Mouse (Mus musculus): ENCODE data around the gene Mansc1. TPM values are rescaled to one million over a fixed set of nuclear protein-coding genes. Genes with fewer than 3 reads are reported as not detected.

Mansc1 gene
- total RNA-seq, 2 experiments from 2014 or later: 5.5 to 7.4 TPM

- intact Hi-C loops (cut with DNase I): loop anchor here (2.0 to 5.0 kb wide), 2 partner anchors 24 to 33 kb away; no protein-coding TSS in a partner anchor
- peak; percentile 95 to 96 for DNase-seq
Observed at GRCm38 (mm10) chr6:134640485-134641475, 8.5 kb upstream of the Mansc1 start.

DNA sequence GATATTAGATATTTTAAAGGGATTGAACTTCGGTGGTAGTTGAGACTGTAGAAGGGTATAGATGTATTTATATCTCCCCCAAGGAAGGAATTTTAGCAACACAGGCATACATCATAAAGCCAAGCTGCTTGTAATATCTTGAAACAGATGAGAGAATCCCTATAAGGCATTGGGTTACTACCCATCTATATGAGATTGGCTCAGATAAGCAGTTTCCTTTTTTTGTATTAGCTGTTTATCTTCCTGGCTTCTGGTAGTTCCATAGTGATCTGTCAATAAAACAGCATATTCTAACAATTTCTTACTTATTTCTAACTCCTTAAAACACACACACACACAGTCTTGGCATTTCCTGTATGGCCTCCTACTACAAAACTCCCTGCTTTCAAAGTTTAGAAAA is 7.6 kb upstream of the Mansc1 start:
- no peak for DNase-seq
- intact Hi-C loops (cut with DNase I): loop anchor here (2.0 to 5.0 kb wide), 2 partner anchors 23 to 33 kb away; no protein-coding TSS in a partner anchor

GRCm38 (mm10) chr6:134639210-134639609 is 6.9 kb upstream of the Mansc1 start, which contains the start of gene Borcs5:
Gene Borcs5, plus strand, starts transcription at chr6:134639510.
- DNase-seq: no peak

GRCm38 (mm10) chr6:134636476-134636875 is 4.2 kb upstream of the Mansc1 start:
- intact Hi-C loops (cut with DNase I): no loop called here
- no peak for DNase-seq

More at GRCm38 (mm10) chr6:134639210-134639609, 6.9 kb upstream of the Mansc1 start, which contains the start of gene Borcs5:
- intact Hi-C loops (cut with DNase I): no loop called here

- intact Hi-C loops (cut with DNase I): no loop called here
- DNase-seq: no peak
Observed at GRCm38 (mm10) chr6:134633553-134633952, 1.3 kb upstream of the Mansc1 start.

- no peak for DNase-seq
- intact Hi-C loops (cut with DNase I): no loop called here
Observed at GRCm38 (mm10) chr6:134632756-134633155, 468 bp upstream of the Mansc1 start.

- no peak for DNase-seq
- intact Hi-C loops (cut with DNase I): no loop called here
Observed at GRCm38 (mm10) chr6:134630447-134630846, 1.8 kb downstream of the Mansc1 start.

DNA sequence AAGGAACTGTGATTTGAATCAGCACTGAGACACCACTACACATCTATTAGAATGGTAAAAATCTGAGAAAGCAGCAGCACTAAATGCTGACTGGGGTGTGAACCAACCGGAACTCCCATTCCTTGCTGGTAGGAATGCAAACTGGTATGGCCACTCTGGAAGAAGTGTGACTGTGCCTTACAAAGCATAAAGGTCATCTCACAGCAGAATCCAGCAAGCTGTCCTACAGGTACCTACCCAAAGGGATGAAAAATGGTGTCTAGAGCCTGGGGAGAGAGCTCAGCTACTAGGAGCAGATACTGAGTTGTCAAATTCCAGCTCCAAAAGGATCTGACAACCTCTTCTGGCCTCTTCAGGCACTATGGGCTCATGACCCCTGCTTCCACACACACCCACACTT is 5.7 kb downstream of the Mansc1 start:
- DNase-seq: no peak

DNA sequence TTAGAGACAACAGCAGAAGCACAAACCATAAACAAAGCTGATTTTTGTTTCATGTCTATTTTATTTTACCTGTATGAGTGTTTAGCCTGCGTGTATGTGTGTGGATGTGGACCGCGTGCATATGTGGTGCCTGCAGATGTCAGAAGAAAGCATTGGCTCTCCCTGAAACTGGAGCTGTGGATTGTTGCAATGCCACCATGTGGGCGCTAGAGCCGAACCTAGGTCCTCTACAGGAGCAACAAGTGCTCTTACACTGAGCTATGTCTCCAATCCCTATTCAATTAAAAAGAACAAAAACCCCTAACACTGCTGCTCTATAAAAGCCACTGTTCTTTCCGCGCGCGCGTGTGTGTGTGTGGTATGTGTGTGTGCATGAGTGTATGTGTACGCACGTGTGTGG is 6.9 kb downstream of the Mansc1 start:
- intact Hi-C loops (cut with DNase I): no loop called here
- DNase-seq: no peak

More for the DNA sequence above, 5.7 kb downstream of the Mansc1 start:
- intact Hi-C loops (cut with DNase I): no loop called here

DNA sequence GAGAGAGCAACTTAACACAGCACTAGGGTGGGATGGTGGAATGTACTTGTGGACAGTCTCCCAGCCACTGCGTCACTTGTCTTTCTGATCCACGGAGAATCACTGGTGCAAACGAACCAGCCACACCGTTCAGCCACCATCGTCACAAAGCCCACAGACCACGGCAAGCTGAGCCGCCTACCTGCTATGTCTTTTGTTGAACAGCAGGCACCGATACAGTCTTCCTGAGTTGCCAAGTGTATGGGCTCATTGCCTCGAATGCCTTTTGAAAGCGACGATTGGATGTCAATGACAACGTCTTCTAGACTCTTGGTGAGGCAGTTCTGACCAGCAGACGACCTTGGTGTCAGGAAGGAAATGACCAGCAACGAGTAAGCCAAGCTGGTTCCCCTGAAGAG is 10.7 kb downstream of the Mansc1 start:
- intact Hi-C loops (cut with DNase I): no loop called here
- DNase-seq: no peak

DNA sequence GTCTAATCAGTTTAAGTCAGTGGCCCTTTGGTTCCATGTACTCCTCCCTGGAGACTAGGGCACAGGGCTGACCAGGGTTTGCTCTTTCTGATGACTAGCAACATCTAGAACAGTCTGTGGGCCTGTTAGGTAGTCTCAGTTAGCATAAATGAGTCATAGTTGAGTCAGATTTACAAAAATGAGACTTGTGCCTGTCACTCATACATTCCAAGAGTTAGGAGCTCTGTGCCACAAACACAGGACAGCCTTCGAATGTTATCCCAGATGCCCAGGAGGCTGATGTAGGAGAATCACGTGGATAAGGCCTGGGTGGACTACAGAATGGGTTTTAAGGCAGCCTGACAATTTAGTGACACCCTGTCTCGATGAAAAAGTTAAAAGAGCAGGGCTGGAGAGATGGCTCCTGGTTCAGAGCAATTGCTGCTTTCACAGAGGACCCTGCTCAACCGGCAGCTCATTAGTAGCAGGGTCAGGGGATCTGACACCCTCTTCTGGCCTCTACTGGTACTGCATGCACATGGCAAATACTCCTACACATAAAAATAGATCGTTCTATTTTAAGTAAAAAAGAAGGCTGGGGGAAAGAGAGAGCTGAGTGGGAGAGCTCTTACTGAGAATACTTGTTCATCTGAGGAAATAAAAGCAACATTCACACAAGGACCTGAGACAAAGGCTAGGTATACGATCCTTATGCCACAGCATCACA is 11.3 kb downstream of the Mansc1 start:
- peak; percentile 26 to 52 for DNase-seq
- intact Hi-C loops (cut with DNase I): no loop called here

DNA sequence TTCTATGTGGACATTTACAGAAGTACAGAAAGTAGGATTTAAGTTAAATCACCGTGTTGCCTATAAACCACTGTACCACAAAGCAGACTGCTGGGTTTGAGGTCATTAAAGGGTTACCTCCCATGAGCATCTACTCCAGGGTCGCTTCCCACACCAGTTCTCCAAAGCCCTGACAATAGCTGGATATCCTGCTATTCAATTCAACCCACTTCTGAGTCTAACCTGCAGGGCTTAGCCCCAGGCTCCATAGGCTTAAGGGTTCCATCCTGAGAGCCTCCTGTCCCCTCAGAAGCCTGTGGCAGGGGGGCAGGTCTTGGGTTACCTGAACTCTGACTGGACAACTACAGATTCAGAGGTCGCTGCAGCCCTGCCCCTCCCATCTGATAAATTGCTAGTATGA is 12.2 kb downstream of the Mansc1 start:
- no peak for DNase-seq

GRCm38 (mm10) chr6:134617589-134617988 is 14.7 kb downstream of the Mansc1 start:
- intact Hi-C loops (cut with DNase I): loop anchor here (2.0 kb wide), 1 partner anchor 23 kb away; no protein-coding TSS in a partner anchor
- no peak for DNase-seq

More for the DNA sequence above, 12.2 kb downstream of the Mansc1 start:
- intact Hi-C loops (cut with DNase I): no loop called here

DNA sequence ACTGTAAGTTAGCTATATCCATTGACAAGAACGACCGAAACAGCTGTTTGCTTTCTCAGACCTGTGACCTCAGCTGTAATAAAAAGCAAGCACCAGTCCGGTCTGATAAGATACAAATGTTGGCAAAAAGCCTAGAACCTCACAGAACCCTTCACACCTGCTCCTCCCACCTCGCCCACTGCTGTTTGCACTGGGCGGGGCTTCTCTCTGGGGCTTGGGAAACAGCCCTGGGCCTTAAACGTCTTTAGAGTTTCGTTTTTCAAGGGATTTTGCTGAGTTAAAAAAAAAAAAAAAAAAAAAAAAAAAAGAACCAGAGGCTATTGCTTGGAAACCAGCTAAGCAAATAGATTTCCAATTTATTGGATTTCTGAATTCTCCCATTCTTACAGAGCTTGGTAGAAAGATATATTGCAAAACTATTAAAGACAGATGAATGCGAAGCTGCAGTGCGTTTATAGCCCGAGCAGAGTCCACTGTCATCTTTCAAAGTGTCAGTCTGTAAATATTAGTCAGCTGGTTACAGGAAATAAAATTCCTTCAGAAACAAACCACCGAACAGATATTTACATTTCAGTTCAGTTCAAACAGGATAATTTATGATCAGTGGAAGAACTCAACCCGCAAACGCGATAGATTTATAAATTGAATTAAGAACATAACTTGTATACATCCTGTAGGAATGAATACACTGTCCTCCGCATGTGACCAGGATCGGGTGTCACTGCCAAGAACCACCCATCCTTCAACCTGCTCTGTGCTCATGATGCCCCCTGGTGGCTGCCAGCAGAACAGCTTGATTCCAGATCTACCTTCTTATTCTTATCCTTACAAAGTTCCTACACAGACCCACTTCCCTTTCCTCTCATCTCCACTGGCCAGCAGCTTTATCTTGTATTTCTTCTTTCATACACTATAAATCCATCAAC is 17.3 kb downstream of the Mansc1 start:
- intact Hi-C loops (cut with DNase I): no loop called here
- peak; percentile 89 to 91 for DNase-seq

DNA sequence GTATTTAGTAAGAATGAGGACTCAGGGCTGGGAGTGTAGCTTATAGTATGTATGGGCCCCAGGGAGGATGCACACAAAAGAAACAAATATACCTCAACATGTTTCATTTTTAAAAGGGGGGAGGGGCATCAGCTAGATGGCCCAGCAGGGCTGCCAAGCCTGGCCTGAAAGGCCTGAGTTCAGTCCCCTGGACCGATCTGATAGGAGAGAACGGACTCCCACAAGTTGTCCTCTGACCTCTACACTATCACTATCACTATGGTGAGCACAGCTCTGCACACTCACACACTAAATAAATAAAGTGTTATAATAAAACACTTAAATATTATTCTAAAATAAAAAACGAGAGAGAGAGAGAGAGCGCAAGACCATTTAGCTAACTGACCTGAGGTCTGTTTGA is 18.0 kb downstream of the Mansc1 start:
- DNase-seq: no peak
- intact Hi-C loops (cut with DNase I): no loop called here

DNA sequence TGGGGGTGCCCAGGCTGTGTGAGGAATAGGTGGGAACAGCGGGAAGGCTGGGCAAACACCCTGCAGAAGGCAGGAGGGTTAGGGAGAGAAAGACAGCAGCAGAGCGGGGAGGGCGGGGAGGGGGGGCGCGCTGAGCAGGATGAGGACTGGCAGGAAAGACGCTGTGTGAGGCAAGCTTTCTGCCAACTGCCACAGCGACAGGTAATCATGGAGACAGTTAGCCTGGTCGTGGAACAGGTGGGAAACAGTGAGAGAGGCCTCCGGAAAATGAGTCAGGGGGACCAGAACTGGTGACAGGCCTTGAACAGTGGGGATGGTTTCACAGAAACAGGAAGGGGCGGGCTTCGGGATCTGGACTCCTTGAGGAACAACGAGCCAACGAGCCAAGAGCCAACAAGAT is 20.4 kb downstream of the Mansc1 start:
- no peak for DNase-seq
- intact Hi-C loops (cut with DNase I): no loop called here

- intact Hi-C loops (cut with DNase I): no loop called here
- no peak for DNase-seq
Observed at GRCm38 (mm10) chr6:134610380-134610779, 21.9 kb downstream of the Mansc1 start.

- intact Hi-C loops (cut with DNase I): loop anchor here (1.0 to 5.0 kb wide), 4 partner anchors 35 to 180 kb away; partner anchors contain the start of gene Lrp6
- DNase-seq: peak; percentile 31 to 56
Observed at GRCm38 (mm10) chr6:134606949-134607746, 25.1 kb downstream of the Mansc1 start.

DNA sequence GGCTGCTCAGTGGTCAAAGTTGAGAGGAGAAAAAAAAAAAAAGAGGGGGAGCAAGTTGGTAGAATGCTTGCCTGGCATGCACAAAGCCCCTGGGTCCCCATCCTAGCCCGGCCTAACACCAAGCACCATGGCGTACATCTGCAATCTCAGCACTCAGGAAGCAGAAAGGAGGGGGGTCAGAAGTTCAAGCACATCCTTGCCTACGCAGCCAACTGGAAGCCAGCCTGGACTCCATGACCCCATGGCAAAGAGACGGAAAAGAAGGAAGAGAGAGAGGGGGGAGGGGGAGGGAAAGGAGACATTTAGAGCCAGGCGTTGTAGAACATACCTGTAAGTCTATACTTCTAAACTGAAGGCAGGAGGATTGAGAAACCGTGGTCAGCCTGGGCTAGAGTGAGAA is 25.7 kb downstream of the Mansc1 start:
- intact Hi-C loops (cut with DNase I): loop anchor here (2.0 to 5.0 kb wide), 3 partner anchors 36 to 134 kb away; partner anchors contain the start of gene Lrp6
- no peak for DNase-seq

All from heart, postnatal 14 days (tissue).